Mouse (Mus musculus): Measurements from ENCODE around the gene Notum. TPM values are rescaled to one million over a fixed set of nuclear protein-coding genes. Genes with fewer than 3 reads are reported as not detected.

The Notum gene
- polyA plus RNA-seq, 1 experiment from 2014 or later: 0.29 TPM

DNA sequence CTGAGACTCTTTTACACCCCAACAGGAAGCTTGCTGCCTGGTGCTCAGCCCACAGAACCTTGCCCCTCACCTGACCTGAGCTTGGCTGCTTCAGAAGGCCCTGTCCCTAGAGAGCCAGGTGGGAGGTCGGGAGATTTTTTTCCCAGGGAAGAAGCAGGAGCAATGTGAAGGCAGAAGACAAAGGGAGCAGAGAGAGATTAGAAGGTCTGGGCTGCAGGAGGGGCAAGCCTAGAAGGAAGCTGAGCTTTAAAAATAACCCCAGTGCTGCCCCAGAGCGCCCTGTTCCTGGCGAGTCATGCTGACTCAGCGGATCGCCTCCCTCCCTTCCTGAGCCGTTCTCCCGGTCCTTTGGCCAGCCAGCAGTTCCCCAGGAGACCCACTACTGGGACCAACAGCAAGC, 31.1 kb downstream of the Notum start:
- WGBS (ENCODE audit: insufficient replicate concordance): 9% methylated on average over 7 of the region's 7 CpGs
- no peaks in the 10 kb centered on the region for H3K9me3 ChIP-seq (ENCODE audit: low read length)

DNA sequence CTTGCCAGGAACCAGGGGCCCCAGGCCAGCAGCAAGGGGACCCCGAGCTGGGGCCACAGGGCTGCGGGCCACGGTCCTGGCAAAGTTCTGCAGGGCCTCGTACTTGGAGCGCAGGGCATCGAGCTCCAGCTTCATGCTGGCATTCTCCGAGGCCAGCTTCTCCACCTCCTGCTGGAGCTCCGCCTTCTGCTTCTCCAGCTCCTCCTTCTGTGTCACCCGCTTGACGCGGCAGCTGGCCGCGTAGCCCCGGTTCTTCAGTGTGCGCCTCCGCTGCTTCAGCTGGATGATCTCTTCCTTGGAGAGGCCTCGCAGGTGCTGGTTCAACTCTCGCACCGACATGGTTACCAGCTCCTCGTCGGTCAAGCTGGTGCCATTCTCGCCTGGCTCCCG, 31.6 kb downstream of the Notum start:
- no peaks in the 10 kb centered on the region for H3K9me3 ChIP-seq (ENCODE audit: low read length)
- TF ChIP-seq EP300 (IDR thresholded peaks at IDR 0.05; ENCODE audit: low read depth) (no peak), CTCF (IDR thresholded peaks at IDR 0.05; ENCODE audit: low read depth) (no peak)
- no peaks in the 10 kb centered on the region for H3K27me3 ChIP-seq (ENCODE audit: insufficient read depth, low read length)
- H3K36me3 ChIP-seq (replicated peaks; ENCODE audit: insufficient read depth, low read length): peaks cover 12% of the 10 kb centered on the region
- DNase-seq (peak; percentile 81), ATAC-seq (no peak)
- peak overlapping the region; percentile 98 for H3K9ac ChIP-seq (replicated peaks)
- H3K4me1 ChIP-seq (ENCODE audit: insufficient read depth): peaks cover 75% of the 10 kb centered on the region
- WGBS (ENCODE audit: insufficient replicate concordance): 31% methylated on average over 23 of the region's 23 CpGs
- H3K27ac ChIP-seq (ENCODE audit: low read depth): peak overlapping the region; percentile 99
- peak overlapping the region; percentile 96 for H3K4me3 ChIP-seq (ENCODE audit: low read depth, low read length)
- peak overlapping the region; percentile 84 for H3K4me2 ChIP-seq (ENCODE audit: low read depth, low read length)

More for the DNA sequence above, 31.1 kb downstream of the Notum start:
- no peak for TF ChIP-seq EP300 (IDR thresholded peaks at IDR 0.05; ENCODE audit: low read depth)
- TF ChIP-seq CTCF (IDR thresholded peaks at IDR 0.05; ENCODE audit: low read depth): no peak
- peak overlapping the region; percentile 99 for H3K27ac ChIP-seq (ENCODE audit: low read depth)
- ATAC-seq (peak; percentile 28), DNase-seq (peak; percentile 85)
- H3K4me1 ChIP-seq (ENCODE audit: insufficient read depth): peaks cover 77% of the 10 kb centered on the region
- peak overlapping the region; percentile 98 for H3K9ac ChIP-seq (replicated peaks)
- peak overlapping the region; percentile 84 for H3K4me2 ChIP-seq (ENCODE audit: low read depth, low read length)
- H3K27me3 ChIP-seq (ENCODE audit: insufficient read depth, low read length): no peaks in the 10 kb centered on the region
- peak overlapping the region; percentile 96 for H3K4me3 ChIP-seq (ENCODE audit: low read depth, low read length)
- peaks cover 12% of the 10 kb centered on the region for H3K36me3 ChIP-seq (replicated peaks; ENCODE audit: insufficient read depth, low read length)

DNA sequence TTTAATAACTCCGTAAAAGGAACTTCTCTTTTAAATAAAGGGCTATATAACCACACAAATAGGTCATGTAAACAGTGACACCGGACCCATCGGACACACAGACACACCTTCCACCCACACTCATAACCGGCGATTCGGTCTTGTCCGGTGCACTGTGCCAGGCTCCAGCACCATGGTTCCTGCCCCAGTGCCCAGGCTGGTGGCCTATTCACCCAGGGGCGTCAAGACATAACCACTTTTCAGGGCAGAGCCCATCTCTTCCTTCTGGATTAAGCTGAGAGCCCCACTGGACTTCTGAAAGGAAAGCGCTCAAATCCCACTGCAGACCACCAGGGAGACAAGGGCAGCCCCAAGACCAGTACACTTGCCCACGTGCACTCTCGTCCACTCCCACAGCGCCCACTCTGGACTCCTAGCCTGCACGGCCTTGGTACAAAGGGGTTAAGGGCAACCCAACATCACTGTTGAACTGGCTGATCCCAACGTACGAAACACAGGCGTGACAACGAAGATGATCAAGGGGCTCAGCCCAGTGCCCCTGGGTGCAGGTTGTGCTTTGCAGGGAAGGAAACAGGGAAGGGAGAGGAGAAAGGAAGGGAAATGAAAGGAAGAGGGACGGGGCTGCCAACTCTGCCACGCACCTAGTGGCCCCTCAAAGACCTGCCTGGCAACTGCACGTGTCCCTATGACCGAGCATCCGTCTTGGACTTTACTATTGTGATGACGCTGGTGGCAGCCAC, 32.2 kb downstream of the Notum start:
- ATAC-seq: no peak
- H3K4me1 ChIP-seq (ENCODE audit: insufficient read depth): peaks cover 74% of the 10 kb centered on the region
- H3K27me3 ChIP-seq (ENCODE audit: insufficient read depth, low read length): no peaks in the 10 kb centered on the region
- no peaks in the 10 kb centered on the region for H3K9me3 ChIP-seq (ENCODE audit: low read length)
- H3K4me2 ChIP-seq (ENCODE audit: low read depth, low read length): peak overlapping the region; percentile 84
- peak; percentile 27 for DNase-seq
- peaks cover 12% of the 10 kb centered on the region for H3K36me3 ChIP-seq (replicated peaks; ENCODE audit: insufficient read depth, low read length)
- H3K4me3 ChIP-seq (ENCODE audit: low read depth, low read length): peak overlapping the region; percentile 96
- peak overlapping the region; percentile 99 for H3K27ac ChIP-seq (ENCODE audit: low read depth)
- peak overlapping the region; percentile 98 for H3K9ac ChIP-seq (replicated peaks)
- WGBS (ENCODE audit: insufficient replicate concordance): 79% methylated on average over 23 of the region's 23 CpGs
- TF ChIP-seq EP300 (IDR thresholded peaks at IDR 0.05; ENCODE audit: low read depth) (no peak), CTCF (IDR thresholded peaks at IDR 0.05; ENCODE audit: low read depth) (no peak)

DNA sequence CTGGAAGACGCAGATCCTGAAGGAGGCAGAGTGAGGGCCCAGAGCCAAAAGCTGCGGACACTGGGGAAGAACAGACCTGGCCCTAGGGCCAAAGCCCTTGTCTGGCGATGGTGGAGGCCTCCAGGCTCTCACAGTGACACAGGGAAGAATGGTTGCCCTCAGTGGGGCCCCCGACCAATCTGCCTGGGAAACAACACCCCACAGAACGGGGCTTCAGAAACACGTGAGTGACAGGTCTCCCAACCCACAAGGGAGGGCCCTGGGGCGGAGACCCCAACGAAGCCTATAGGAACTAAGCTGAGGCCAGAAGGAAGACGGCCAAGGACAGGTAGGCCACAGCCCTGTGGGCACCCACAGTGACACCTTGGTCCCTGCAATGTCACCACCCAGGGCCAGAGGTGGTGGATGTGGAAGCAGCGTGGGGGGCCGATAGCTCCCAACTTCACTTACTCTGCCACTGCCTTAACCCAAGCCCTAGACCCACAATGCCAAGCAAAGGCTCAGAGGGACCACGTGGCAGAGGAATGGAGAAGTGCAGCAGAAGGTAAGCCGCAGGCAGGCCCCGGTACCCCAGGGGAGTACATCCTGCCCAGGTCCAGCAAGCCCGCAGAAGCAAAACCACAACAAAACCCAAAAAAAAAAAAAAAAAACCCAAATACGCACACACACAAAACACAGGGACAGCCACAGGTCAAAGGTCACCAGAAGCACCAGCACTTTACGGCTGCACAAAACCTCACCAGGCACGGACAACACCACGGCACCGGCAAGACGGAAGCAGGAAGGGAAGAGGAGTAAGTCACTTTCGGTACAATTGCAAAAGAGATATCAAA, 33.3 kb downstream of the Notum start:
- H3K4me1 ChIP-seq (ENCODE audit: insufficient read depth): peaks cover 77% of the 10 kb centered on the region
- no peaks in the 10 kb centered on the region for H3K9me3 ChIP-seq (ENCODE audit: low read length)
- H3K27me3 ChIP-seq (ENCODE audit: insufficient read depth, low read length): no peaks in the 10 kb centered on the region
- H3K4me3 ChIP-seq (ENCODE audit: low read depth, low read length): peak overlapping the region; percentile 96
- H3K36me3 ChIP-seq (replicated peaks; ENCODE audit: insufficient read depth, low read length): peaks cover 21% of the 10 kb centered on the region
- H3K27ac ChIP-seq (ENCODE audit: low read depth): peak overlapping the region; percentile 99
- peak overlapping the region; percentile 84 for H3K4me2 ChIP-seq (ENCODE audit: low read depth, low read length)
- DNase-seq (peak; percentile 66), ATAC-seq (no peak)
- peak overlapping the region; percentile 42; the same call in 1 of the 2 replicates for H3K9ac ChIP-seq (replicated peaks)
- 33% methylated on average over 22 of the region's 22 CpGs for WGBS (ENCODE audit: insufficient replicate concordance)
- no peak for TF ChIP-seq EP300 (IDR thresholded peaks at IDR 0.05; ENCODE audit: low read depth)
- no peak for TF ChIP-seq CTCF (IDR thresholded peaks at IDR 0.05; ENCODE audit: low read depth)

DNA sequence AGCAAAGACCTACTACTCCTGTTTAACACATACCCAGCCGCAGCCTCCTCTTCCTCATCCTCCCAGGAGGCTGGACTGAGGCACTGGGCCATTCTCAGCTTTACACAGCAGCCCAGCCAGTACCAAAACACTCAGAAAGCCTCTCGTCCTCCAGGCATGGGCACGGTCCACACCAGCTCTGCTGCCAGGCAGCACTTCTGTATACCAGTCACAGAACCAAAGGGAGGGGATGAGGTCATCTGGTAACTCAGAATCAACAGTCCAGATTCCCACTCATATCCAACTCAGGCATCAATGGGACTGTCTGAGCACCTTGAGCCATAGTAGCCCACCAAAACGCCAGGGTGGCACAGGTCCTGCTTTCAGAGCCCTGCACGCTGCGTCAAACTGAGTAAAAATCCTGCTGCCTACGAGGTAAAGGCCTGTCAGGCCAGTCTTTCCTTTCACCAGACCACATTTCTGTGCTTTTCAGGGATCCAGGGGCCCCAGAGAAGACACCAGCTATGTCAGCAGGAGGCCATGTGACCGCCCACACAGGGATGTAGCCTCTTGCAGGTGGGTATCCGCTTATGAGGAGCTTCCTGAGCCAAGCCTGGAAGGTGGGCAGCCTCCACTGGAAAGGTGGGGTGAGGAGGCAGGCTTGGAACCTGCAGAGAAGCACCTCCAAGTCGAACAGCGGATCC, 34.0 kb downstream of the Notum start:
- H3K9ac ChIP-seq (replicated peaks): peak overlapping the region; percentile 42; the same call in 1 of the 2 replicates
- H3K9me3 ChIP-seq (ENCODE audit: low read length): no peaks in the 10 kb centered on the region
- DNase-seq (no peak), ATAC-seq (no peak)
- peak overlapping the region; percentile 84 for H3K4me2 ChIP-seq (ENCODE audit: low read depth, low read length)
- H3K36me3 ChIP-seq (replicated peaks; ENCODE audit: insufficient read depth, low read length): peaks cover 27% of the 10 kb centered on the region
- H3K4me3 ChIP-seq (ENCODE audit: low read depth, low read length): no peak overlapping the region
- TF ChIP-seq CTCF (IDR thresholded peaks at IDR 0.05; ENCODE audit: low read depth) (no peak), EP300 (IDR thresholded peaks at IDR 0.05; ENCODE audit: low read depth) (no peak)
- WGBS (ENCODE audit: insufficient replicate concordance): 85% methylated on average over 11 of the region's 11 CpGs
- peak overlapping the region; percentile 99 for H3K27ac ChIP-seq (ENCODE audit: low read depth)
- no peaks in the 10 kb centered on the region for H3K27me3 ChIP-seq (ENCODE audit: insufficient read depth, low read length)
- peaks cover 73% of the 10 kb centered on the region for H3K4me1 ChIP-seq (ENCODE audit: insufficient read depth)
